Mouse (Mus musculus) retina, postnatal 1 day (tissue): ENCODE data around the gene Hint3.
"Not testable (repeated sequence)": the region's sequence is repeated elsewhere in the genome, so short reads cannot be mapped to it uniquely, and the experiment has no call there.

Source experiments
- DNase-seq: peaks from one replicate; pipeline ENCODE4 v3.0.0-alpha.2; 2012

Gene Hint3

DNA sequence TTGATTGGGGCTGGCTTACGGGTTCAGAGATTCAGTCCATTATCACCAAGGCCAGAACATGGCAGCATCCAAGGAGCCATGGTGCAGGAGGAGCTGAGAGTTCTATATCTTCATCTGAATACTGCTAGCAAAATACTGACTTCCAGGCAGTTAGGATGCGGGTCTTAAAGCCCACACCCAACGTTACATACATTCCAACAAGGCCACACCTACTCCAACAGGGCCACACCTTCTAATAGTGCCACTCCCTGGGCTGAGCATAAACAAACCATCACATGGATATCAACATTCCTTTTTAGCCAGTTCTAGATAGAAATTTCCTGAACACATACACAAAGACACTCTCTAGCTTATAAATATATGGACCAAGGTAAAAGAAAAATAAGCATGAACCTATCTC lies at the start of gene Hint3:
TSS of gene Hint3 (minus strand) at position 120 of the 400 bp plus-strand sequence.
- DNase-seq: no peak

GRCm38 (mm10) chr10:30678051-30678450 lies 48.6 kb upstream of the Hint3 start:
- no peak for DNase-seq

GRCm38 (mm10) chr10:30674825-30675224 lies 45.4 kb upstream of the Hint3 start:
- no peak for DNase-seq

GRCm38 (mm10) chr10:30666580-30666979 lies 37.1 kb upstream of the Hint3 start:
- DNase-seq: no peak

DNA sequence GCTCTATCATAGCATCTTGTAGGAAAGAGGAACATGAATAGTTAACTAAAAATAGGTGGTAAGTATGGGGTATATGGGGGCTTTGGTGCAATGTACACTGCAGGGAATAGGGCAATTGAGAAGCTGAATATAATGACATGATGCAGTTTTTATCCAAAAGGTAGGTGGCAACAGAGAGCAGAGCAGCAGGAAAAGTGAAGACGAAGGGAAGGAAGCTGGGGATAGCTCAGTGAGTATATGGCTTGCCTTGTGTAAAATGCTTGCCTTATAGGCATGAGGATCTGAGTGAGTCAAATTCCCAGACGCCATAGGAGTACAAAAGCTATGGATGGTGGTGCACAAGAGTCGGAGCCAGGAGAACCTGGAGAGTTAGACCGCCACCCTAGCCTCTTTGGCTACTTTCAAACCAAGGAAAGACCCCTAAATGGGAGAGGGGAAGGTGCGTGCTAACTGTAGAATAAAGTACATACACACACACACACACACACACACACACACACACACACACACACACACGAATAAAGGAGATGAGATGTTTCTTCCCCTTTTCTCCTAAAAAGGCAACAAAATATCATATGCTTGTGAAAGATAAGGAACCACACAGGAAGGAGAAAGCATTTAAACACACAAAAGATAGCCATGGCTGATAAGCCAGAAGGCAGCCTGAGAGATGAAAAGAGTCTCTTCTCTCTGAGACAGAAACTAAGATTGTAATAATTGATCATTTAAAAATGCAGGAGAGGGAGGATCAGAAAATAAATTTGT lies 31.3 kb upstream of the Hint3 start:
- DNase-seq: no peak

DNA sequence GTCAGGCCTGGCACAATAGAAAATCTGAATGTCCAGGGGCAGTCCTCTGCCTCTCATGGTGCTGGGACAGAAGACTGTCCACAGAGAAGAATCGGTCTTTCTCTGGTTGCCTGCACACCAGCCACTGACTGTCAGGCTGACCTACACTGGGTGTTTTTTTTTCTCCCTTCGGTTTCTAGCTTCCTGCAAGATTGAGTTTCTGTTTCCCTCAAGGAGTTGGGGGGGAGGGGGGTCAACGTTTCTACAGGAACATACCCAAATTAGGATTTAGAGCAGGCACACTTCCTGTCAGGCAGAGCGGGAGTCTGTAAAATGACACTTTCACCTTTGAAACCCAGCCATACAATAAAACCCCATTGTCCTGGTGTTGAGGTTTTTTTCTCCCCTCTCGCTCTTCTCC lies 26.2 kb upstream of the Hint3 start:
- DNase-seq: peak; percentile 5

DNA sequence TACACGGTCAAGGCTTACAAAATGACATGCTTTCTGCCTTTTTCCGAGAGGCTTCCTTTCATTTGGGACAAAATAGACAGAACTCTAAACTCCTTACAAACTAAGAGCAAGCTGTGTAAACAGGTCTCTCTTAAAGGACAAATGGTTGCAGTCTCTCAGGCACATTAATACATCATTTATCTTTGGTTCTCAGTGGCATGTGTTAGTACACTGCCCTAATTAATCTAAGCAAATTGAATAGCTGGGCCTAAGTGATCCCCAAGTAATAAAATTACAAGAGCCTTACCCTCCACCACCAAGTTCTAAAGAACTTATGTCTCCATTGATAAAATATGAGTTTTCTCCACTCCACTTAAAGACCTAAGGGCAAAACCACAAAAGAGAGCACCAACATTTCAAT lies 18.2 kb upstream of the Hint3 start:
- DNase-seq: no peak

DNA sequence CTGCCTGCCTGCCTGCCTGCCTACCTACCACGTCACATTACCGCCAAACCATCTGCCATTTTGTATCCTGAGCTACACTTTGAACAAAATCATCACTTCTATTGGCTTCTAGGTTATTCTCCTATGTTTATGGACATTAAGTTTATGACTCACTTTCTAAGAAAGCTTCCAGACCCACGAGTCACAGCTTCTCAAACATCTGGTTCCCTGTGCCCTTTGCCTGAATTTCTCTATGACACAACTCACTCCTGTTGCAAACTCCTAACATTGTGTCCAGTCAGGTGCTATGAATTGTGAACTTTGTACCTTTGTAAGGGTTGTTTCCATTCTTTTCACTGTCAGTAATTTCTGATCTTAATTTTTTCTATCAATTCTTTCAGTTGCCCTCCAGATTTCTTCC lies 8.8 kb upstream of the Hint3 start:
- no peak for DNase-seq

GRCm38 (mm10) chr10:30636474-30637154 lies 7.2 kb upstream of the Hint3 start:
- DNase-seq: not testable (repeated sequence)

- no peak for DNase-seq
Measured at GRCm38 (mm10) chr10:30632718-30633117, 3.3 kb upstream of the Hint3 start.

- no peak for DNase-seq
Measured at GRCm38 (mm10) chr10:30629977-30630376, 545 bp upstream of the Hint3 start.

DNA sequence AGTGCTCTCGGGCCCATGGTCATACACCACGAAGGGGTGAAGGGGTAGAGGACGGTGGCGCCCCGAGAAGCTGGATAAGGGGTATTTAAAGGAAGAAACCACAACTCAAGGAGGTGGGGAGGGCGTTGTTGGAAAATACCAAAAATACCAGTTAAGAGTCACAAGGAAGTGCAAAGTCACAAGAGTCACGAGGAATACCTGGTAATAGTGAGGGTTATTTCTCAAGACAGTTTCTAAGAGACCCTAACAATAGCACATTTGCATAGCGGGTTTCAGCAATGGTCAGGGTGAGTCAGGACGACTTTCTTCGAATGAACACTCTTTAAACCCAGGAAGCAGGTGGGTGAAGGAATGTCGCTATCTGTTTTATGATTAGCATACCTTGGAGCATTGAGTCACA lies 988 bp downstream of the Hint3 start:
- not testable (repeated sequence) for DNase-seq

DNA sequence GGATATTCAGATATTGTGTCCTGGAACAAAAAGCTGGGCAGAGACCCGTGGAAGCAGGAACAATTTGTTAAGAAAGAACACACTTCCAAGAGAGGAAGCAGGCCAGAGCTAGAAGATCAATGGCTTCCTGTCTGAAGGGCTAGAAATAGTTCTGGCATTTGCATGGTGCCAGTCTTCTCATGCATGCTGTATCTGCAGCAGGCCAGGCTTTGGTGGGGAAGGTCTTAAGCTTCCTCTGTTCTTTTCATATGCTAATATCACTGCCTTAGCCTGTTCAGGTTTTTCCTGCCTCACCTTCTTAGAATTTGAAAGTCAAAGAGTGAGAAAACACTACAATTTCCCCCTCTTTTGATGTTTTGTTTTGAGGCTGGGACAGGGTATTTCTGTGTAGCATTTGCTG lies 1.9 kb downstream of the Hint3 start:
- DNase-seq: no peak

DNA sequence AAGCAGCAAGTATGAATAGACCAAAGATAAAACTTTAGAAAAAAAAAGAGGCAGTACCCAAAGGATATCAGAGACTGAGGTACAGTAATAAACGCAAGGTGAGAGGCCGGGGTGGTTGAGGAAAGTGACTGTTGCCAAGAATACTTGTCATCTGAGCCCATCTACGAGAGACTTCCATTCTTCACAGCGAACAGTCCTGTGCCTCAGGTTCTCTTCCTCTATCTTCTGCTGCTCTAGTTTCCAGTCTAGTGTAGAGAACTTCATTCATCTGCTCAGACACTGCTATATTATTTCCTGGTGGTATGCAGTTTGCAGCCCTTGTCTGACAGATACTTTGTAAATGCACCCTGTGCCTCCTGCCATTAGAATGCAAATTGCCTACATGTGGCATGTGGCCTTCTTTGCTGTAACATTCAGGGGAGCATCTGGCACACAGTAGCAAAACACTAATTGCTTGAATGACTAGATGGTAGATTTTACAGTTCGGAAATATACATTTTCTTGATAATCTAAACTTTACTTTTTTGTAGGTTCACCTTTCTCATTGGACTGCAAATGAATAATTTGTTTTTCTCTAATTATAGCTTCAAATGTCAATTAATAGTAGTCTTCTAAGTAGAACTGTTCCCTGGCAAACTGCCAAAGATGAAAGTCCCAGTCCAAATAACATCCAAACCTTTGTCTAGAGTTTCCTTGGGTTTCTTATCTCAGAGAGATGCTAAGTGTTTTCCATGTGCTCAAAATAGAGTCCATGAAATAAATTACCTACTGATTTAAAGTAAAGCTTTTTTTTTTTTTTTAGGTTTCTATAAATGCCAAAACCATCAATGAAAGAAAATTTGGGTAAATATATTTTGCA lies 5.0 kb downstream of the Hint3 start:
- DNase-seq: peak; percentile 11

- DNase-seq: peak; percentile 36
Measured at GRCm38 (mm10) chr10:30622928-30623327, 6.5 kb downstream of the Hint3 start.

GRCm38 (mm10) chr10:30618918-30619210 lies 10.6 kb downstream of the Hint3 start:
- no peak for DNase-seq

- peak; percentile 98 for DNase-seq
Measured at GRCm38 (mm10) chr10:30618091-30618917, 11.1 kb downstream of the Hint3 start.

DNA sequence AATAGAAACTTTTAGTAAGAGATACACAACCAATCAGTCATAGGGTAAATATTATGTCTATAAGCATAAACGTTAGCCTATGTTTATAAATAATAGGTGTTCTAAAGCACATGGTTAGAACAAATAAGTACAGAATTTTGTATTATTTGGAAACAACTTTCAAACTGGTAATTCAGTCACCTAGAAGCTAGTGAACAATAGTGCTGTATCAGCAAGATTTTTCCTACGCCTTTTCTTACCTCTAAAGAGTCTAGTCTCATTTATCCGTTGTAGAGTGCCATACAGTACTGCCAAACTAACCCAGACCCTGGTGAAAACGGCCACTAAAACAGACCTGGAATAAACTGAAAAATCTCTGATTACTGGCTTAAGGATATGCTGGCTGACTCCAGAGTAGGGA lies 16.4 kb downstream of the Hint3 start:
- DNase-seq: no peak

GRCm38 (mm10) chr10:30609614-30610013 lies 19.8 kb downstream of the Hint3 start:
- DNase-seq: no peak

DNA sequence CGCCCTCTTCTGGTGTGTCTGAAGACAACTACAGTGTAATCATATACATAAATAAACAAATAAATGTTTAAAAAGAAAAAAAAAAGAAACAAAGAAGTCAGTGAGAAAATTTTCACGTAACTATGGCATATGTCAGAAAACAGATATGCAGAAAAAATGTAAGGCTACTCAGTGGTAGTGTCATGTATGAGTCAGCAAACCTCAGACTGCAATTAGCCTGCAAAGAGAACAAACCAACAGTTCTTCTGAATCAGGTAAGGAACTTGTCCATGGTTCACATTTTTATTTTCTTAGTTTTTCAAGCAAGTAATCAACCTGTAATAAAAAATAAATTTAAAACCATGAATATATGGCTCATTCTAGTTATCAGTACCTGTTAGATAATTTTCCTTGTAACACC lies 21.3 kb downstream of the Hint3 start:
- DNase-seq: no peak

- DNase-seq: peak; percentile 95
Measured at GRCm38 (mm10) chr10:30600542-30600966, 28.9 kb downstream of the Hint3 start, which contains the start of gene Trmt11. Trmt11 (minus strand) TSS chr10:30600749.

GRCm38 (mm10) chr10:30600094-30600534 lies 29.3 kb downstream of the Hint3 start:
- DNase-seq: no peak

- peak; percentile 13 for DNase-seq
Measured at GRCm38 (mm10) chr10:30587037-30587436, 42.4 kb downstream of the Hint3 start.
